Mouse (Mus musculus): ENCODE results near the gene Stpg3. TPM values are rescaled to one million over a fixed set of nuclear protein-coding genes. Genes with fewer than 3 reads are reported as not detected.

The Stpg3 gene
- polyA plus RNA-seq, 1 experiment from 2014 or later, result not detected

DNA sequence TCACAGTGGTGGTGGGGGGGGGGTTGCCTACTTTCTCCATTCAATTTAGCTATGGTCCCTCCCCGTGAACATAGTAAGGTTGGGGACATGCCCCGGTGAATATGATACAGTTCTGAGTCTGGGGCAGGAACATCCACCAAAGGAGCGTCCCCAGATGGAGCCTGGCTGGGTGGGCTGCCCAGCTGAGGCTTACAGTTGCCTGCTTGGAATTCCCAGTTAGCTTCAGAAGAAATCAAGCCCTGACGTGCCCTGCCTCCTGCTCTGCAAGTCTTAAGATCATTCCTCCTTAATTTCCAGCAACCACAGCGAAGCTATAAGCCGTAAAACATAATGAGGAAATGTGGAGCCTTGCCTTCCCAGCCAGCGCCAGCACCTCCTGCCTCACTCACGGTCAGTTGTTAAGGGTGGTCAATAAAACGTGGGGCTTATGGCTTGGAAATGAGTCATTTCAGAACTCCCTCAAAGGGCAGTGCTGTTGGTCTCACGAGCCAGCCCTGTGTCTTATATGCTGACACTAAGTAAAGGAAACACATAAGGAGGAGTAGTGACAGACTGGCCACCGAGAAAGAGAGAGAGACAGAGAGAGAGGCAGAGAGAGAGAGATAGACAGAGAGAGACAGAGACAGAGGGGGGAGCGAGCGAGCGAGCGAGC, 34.7 kb downstream of the Stpg3 start:
- peak overlapping the region; percentile 58; the same call in 1 of the 2 replicates for H3K9ac ChIP-seq (ENCODE audit: low read depth, low read length)
- H3K27ac ChIP-seq (ENCODE audit: low read length), result peak overlapping the region; percentile 75
- no peaks in the 10 kb centered on the region for H3K9me3 ChIP-seq (ENCODE audit: control insufficient read depth, low read length)
- H3K4me3 ChIP-seq (ENCODE audit: low read length), result peak overlapping the region; percentile 62
- H3K4me2 ChIP-seq (ENCODE audit: low read depth, low read length), result peak overlapping the region; percentile 84
- H3K4me1 ChIP-seq (ENCODE audit: control insufficient read depth, insufficient read depth, low read length), result peaks cover 41% of the 10 kb centered on the region
- WGBS, result 35% methylated on average over 15 of the region's 15 CpGs
- peak; percentile 1; the same call in 1 of the 2 replicates for ATAC-seq
- peaks cover 15% of the 10 kb centered on the region for H3K27me3 ChIP-seq (replicated peaks; ENCODE audit: control insufficient read depth, insufficient read depth, low read length)
- no peaks in the 10 kb centered on the region for H3K36me3 ChIP-seq (ENCODE audit: control insufficient read depth, insufficient read depth, low read length)

DNA sequence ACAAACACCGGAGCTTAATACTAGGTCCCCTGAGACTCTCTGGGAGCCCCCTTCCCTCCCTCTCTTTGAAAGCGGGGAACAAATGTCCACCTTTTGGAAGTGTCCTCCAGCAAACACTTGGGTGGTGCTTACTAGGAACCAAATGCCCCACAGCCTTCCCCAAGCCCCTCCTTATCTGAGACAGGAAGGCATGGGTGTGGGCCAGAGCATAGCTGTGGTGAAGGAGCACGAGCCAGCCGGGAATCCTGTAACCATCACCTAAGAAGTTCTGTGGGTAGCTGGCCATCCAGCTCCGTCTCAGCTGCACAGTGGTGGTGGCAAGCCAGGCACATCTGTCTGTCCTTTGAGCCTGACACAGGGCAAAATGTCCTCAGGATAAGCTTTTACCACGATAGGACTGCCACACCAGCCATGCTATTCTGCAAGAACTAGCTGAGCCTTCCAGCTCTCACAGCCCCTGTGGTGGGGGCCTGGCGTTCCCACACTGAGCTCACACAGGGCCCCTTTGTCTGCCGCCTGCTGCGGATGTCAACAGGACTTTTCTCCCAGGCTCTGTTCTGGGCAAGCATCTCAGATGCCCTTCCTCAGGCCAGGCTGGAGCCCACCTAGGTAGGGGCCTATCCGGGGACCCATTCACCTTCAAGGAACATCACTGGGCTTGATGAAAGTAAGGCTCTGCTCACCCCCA, 36.0 kb downstream of the Stpg3 start:
- H3K27ac ChIP-seq (ENCODE audit: low read length), result peak overlapping the region; percentile 5
- peaks cover 12% of the 10 kb centered on the region for H3K27me3 ChIP-seq (replicated peaks; ENCODE audit: control insufficient read depth, insufficient read depth, low read length)
- H3K36me3 ChIP-seq (ENCODE audit: control insufficient read depth, insufficient read depth, low read length), result no peaks in the 10 kb centered on the region
- H3K4me3 ChIP-seq (ENCODE audit: low read length), result no peak overlapping the region
- H3K9ac ChIP-seq (ENCODE audit: low read depth, low read length), result no peak overlapping the region
- ATAC-seq, result no peak
- H3K9me3 ChIP-seq (ENCODE audit: control insufficient read depth, low read length), result no peaks in the 10 kb centered on the region
- no peak overlapping the region for H3K4me2 ChIP-seq (ENCODE audit: low read depth, low read length)
- WGBS, result 37% methylated on average over 10 of the region's 10 CpGs
- H3K4me1 ChIP-seq (ENCODE audit: control insufficient read depth, insufficient read depth, low read length), result peaks cover 51% of the 10 kb centered on the region

DNA sequence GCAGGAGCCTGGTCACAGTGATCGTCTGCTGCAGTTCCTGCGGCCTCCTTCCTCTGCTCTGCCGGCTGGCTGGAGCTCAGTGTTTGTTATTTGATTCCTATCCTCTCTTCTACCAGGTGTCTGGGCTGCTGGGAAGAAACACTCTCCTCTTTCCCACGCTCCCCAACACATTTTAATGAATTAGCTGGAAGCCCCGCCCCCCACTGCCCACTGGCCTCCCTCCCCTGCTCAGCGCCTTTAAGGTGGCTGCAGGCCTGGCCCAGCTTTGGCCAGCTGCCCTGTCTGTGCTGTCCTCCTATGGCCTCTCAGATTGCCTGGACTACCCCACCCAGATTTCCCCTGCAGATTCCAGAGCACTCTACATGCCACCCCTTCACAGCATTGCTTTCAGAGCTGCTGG, 36.8 kb downstream of the Stpg3 start:
- H3K9me3 ChIP-seq (ENCODE audit: control insufficient read depth, low read length), result no peaks in the 10 kb centered on the region
- peaks cover 58% of the 10 kb centered on the region for H3K4me1 ChIP-seq (ENCODE audit: control insufficient read depth, insufficient read depth, low read length)
- H3K36me3 ChIP-seq (ENCODE audit: control insufficient read depth, insufficient read depth, low read length), result no peaks in the 10 kb centered on the region
- 0 out of 2 replicates have a peak overlapping the region, but pooled peaks have one; percentile 1 for H3K4me2 ChIP-seq (ENCODE audit: low read depth, low read length)
- ATAC-seq, result no peak
- H3K9ac ChIP-seq (ENCODE audit: low read depth, low read length), result peak overlapping the region; percentile 41; the same call in 1 of the 2 replicates
- peak overlapping the region; percentile 52; the same call in 1 of the 2 replicates for H3K27ac ChIP-seq (ENCODE audit: low read length)
- H3K27me3 ChIP-seq (replicated peaks; ENCODE audit: control insufficient read depth, insufficient read depth, low read length), result peaks cover 12% of the 10 kb centered on the region
- 14% methylated on average over 6 of the region's 6 CpGs for WGBS
- no peak overlapping the region for H3K4me3 ChIP-seq (ENCODE audit: low read length)

DNA sequence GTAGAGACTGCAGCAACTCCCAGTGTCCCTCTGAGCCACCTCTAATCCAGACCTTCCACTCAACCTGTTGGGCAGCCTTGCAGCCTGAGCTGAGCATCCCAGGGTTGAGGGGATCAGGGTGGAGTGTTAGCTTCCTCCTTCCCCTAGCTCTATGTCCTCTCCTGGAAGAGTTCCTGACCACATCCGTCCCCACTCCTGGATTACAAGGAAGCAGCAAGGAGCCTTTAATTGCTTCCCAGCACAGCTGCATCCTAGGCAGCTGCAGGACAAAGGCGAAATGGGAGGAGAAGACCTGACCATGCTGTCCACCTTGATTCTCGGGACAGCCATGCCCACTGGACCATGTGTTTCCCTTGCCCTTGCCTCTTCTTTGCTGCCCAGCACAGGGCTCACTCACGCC, 37.4 kb downstream of the Stpg3 start:
- Histone ChIP-seq H3K4me3 (ENCODE audit: low read length) (no peak overlapping the region), H3K9ac (ENCODE audit: low read depth, low read length) (peak overlapping the region; percentile 41; the same call in 1 of the 2 replicates), H3K9me3 (ENCODE audit: control insufficient read depth, low read length) (no peaks in the 10 kb centered on the region), H3K4me1 (ENCODE audit: control insufficient read depth, insufficient read depth, low read length) (peaks cover 59% of the 10 kb centered on the region), H3K4me2 (ENCODE audit: low read depth, low read length) (peak overlapping the region; percentile 1; the same call in 1 of the 2 replicates), H3K27ac (ENCODE audit: low read length) (peak overlapping the region; percentile 52), H3K27me3 (replicated peaks; ENCODE audit: control insufficient read depth, insufficient read depth, low read length) (peaks cover 12% of the 10 kb centered on the region), H3K36me3 (ENCODE audit: control insufficient read depth, insufficient read depth, low read length) (no peaks in the 10 kb centered on the region)
- 49% methylated on average over 4 of the region's 4 CpGs for WGBS
- ATAC-seq, result no peak

GRCm38 (mm10) chr2:25176573-25176972, 37.9 kb downstream of the Stpg3 start:
- H3K4me2 ChIP-seq (ENCODE audit: low read depth, low read length), result no peak overlapping the region
- peak overlapping the region; percentile 52; the same call in 1 of the 2 replicates for H3K27ac ChIP-seq (ENCODE audit: low read length)
- H3K4me1 ChIP-seq (ENCODE audit: control insufficient read depth, insufficient read depth, low read length), result peaks cover 63% of the 10 kb centered on the region
- no peaks in the 10 kb centered on the region for H3K36me3 ChIP-seq (ENCODE audit: control insufficient read depth, insufficient read depth, low read length)
- 61% methylated on average over 6 of the region's 6 CpGs for WGBS
- H3K27me3 ChIP-seq (replicated peaks; ENCODE audit: control insufficient read depth, insufficient read depth, low read length), result peaks cover 12% of the 10 kb centered on the region
- no peaks in the 10 kb centered on the region for H3K9me3 ChIP-seq (ENCODE audit: control insufficient read depth, low read length)
- no peak for ATAC-seq
- H3K9ac ChIP-seq (ENCODE audit: low read depth, low read length), result peak overlapping the region; percentile 41; the same call in 1 of the 2 replicates
- no peak overlapping the region for H3K4me3 ChIP-seq (ENCODE audit: low read length)

DNA sequence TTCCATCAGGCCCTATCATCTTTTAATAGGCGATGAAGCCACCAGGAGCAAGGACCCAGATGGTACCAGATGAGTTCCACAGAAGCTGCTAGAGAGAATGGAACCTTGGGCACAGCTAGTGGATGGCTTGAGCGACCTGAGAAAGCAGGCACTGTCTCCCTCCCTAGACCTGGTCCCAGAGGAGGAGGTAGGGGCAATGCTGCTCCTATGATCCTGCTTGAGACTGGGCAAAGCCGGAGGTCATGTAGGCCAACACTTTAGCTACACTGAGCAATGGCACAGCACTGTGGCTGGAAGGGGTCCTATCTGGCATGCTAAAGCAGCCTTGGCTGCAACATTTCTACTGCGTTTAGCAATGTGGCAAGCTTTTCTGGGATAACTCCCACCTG, 38.8 kb downstream of the Stpg3 start:
- Histone ChIP-seq H3K4me2 (ENCODE audit: low read depth, low read length) (peak overlapping the region; percentile 34), H3K4me3 (ENCODE audit: low read length) (no peak overlapping the region), H3K9ac (ENCODE audit: low read depth, low read length) (no peak overlapping the region), H3K9me3 (ENCODE audit: control insufficient read depth, low read length) (no peaks in the 10 kb centered on the region), H3K36me3 (ENCODE audit: control insufficient read depth, insufficient read depth, low read length) (no peaks in the 10 kb centered on the region), H3K27ac (ENCODE audit: low read length) (peak overlapping the region; percentile 50), H3K4me1 (ENCODE audit: control insufficient read depth, insufficient read depth, low read length) (peaks cover 68% of the 10 kb centered on the region), H3K27me3 (replicated peaks; ENCODE audit: control insufficient read depth, insufficient read depth, low read length) (peaks cover 12% of the 10 kb centered on the region)
- no peak for ATAC-seq
- WGBS, result 75% methylated on average over 4 of the region's 4 CpGs

DNA sequence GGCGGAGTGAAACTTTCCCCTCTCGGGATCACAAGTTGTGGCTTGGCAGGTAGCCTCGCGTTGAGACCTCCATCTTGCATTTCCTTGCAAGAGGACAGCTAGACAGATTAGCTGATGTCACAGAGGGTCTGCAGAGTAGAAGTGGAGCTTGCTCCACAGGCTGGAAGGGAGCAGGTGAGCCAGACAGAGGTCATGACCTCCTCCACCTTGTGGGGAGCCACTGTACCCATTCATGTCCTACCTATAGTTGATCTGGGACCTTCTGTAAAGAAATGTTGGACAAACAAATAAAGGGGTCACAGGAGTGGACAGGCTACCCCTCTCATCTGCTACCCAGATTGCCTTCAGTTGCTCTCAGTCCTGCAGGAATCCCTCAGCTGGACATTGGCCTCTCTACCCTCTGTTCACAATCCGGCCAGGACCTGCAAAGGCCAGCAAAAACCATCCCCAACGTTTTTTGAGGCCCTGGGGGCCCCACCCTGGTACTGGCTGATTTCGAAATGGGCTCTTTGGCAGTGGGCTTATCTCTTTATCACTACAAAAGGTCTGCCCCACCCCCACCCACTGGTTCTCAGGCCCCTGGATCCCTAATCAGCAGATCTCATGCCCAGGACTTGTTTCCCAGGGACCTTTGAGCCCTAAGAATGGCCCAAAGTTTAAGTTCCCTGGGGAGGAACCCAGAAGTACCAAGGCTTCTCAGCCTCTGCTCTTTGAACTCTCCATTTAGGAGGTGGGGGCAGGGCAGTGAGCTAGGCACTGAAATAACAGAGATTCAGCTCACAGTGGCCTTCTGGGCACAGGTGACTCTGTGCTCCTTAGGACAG, 39.4 kb downstream of the Stpg3 start:
- ATAC-seq, result peak; percentile 62
- peak overlapping the region; percentile 50 for H3K27ac ChIP-seq (ENCODE audit: low read length)
- no peak overlapping the region for H3K9ac ChIP-seq (ENCODE audit: low read depth, low read length)
- peaks cover 11% of the 10 kb centered on the region for H3K27me3 ChIP-seq (replicated peaks; ENCODE audit: control insufficient read depth, insufficient read depth, low read length)
- H3K4me2 ChIP-seq (ENCODE audit: low read depth, low read length), result peak overlapping the region; percentile 34
- no peak overlapping the region for H3K4me3 ChIP-seq (ENCODE audit: low read length)
- WGBS, result 44% methylated on average over 7 of the region's 7 CpGs
- no peaks in the 10 kb centered on the region for H3K36me3 ChIP-seq (ENCODE audit: control insufficient read depth, insufficient read depth, low read length)
- H3K9me3 ChIP-seq (ENCODE audit: control insufficient read depth, low read length), result no peaks in the 10 kb centered on the region
- peaks cover 71% of the 10 kb centered on the region for H3K4me1 ChIP-seq (ENCODE audit: control insufficient read depth, insufficient read depth, low read length)

DNA sequence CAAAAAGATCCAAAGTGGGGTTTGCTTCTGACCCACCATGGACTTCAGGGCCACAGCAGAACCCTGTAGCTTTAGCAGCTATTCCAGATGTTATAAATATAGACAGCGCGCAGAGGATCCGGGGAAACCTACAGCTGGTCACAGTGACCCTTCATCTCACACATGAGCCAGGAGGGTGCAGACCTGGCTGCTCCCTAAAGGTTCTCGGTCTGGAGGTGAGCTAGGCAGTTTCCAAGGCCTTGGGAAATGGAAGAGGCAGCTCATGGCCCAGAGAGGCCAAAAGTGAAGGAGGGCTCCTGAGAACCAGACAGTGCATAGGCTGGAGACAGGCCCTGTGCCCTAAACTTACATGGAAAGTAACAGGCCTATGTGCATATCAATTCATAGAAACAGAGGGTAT, 40.6 kb downstream of the Stpg3 start:
- no peak overlapping the region for H3K4me2 ChIP-seq (ENCODE audit: low read depth, low read length)
- no peaks in the 10 kb centered on the region for H3K9me3 ChIP-seq (ENCODE audit: control insufficient read depth, low read length)
- peaks cover 72% of the 10 kb centered on the region for H3K4me1 ChIP-seq (ENCODE audit: control insufficient read depth, insufficient read depth, low read length)
- H3K27me3 ChIP-seq (replicated peaks; ENCODE audit: control insufficient read depth, insufficient read depth, low read length), result peaks cover 4% of the 10 kb centered on the region; the same call in 1 of the 2 replicates
- 91% methylated on average over 4 of the region's 4 CpGs for WGBS
- no peak overlapping the region for H3K9ac ChIP-seq (ENCODE audit: low read depth, low read length)
- H3K36me3 ChIP-seq (ENCODE audit: control insufficient read depth, insufficient read depth, low read length), result no peaks in the 10 kb centered on the region
- H3K27ac ChIP-seq (ENCODE audit: low read length), result no peak overlapping the region
- no peak for ATAC-seq
- no peak overlapping the region for H3K4me3 ChIP-seq (ENCODE audit: low read length)

GRCm38 (mm10) chr2:25172629-25173028, 41.8 kb downstream of the Stpg3 start:
- H3K9ac ChIP-seq (ENCODE audit: low read depth, low read length), result peak overlapping the region; percentile 42; the same call in 1 of the 2 replicates
- no peaks in the 10 kb centered on the region for H3K9me3 ChIP-seq (ENCODE audit: control insufficient read depth, low read length)
- H3K4me1 ChIP-seq (ENCODE audit: control insufficient read depth, insufficient read depth, low read length), result peaks cover 79% of the 10 kb centered on the region
- ATAC-seq, result peak; percentile 75
- no peaks in the 10 kb centered on the region for H3K36me3 ChIP-seq (ENCODE audit: control insufficient read depth, insufficient read depth, low read length)
- 44% methylated on average over 8 of the region's 8 CpGs for WGBS
- H3K4me2 ChIP-seq (ENCODE audit: low read depth, low read length), result peak overlapping the region; percentile 0; the same call in 1 of the 2 replicates
- no peaks in the 10 kb centered on the region for H3K27me3 ChIP-seq (replicated peaks; ENCODE audit: control insufficient read depth, insufficient read depth, low read length)
- H3K27ac ChIP-seq (ENCODE audit: low read length), result peak overlapping the region; percentile 71
- H3K4me3 ChIP-seq (ENCODE audit: low read length), result no peak overlapping the region

Data from intestine, embryonic 16.5 days (tissue).